Mouse (Mus musculus) embryonic fibroblast, embryonic 13.5 days (primary cell): ENCODE results near the gene Arhgap19.

ENCODE experiments used
- CTCF ChIP-seq: IDR thresholded peaks from 2 replicates; pipeline ENCODE4 v1.5.1; 2011; ENCODE audit warnings: mild to moderate bottlenecking, control low read depth, low read length, moderate library complexity, borderline replicate concordance; ENCODE audit not compliant: insufficient read depth
- POLR2A ChIP-seq: IDR thresholded peaks from 2 replicates; pipeline ENCODE4 v1.6.1; 2011; ENCODE audit warnings: low read depth, mild to moderate bottlenecking, control low read depth, low read length, moderate library complexity

DNA sequence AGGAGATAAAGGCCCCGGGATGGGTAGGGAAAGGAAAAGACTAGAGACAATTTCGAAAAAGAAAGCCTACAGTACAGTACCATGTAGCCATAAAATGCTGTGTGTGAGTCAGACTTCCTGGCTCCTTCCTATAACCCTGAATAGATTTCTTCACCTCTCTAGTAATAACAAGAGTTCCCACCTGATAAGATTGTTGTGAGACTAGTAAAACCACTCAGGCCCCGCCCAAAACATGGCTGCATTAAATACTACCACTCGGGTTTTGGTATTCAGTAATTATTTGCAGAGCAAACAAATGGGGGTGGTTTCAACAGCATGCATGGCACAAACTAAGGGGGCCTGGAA is 36.0 kb upstream of the Arhgap19 start:
- TF ChIP-seq CTCF (no peak), POLR2A (no peak)
